Mouse (Mus musculus) midbrain, embryonic 16.5 days (tissue): ENCODE measurements around the gene Snrpd2. TPM values are rescaled to one million over a fixed set of nuclear protein-coding genes. Genes with fewer than 3 reads are reported as not detected.
A peak's percentile ranks its signal among the peaks of the same experiment; 100 is the strongest.

Experiments
- ATAC-seq: fragments of 200-750 bp; cut with Nextera tagmentation; 2 replicates; pipeline ENCODE4 v1.8.0; 2017; ENCODE audit warnings: moderate TSS enrichment
- H3K27ac ChIP-seq: fragments of 300-500 bp; sonication (generic); 2 replicates; pipeline ENCODE4 v1.5.1; 2014; ENCODE audit warnings: mild to moderate bottlenecking, low read length, mixed read lengths
- H3K27me3 ChIP-seq: fragments of 300-500 bp; sonication (generic); 2 replicates; pipeline ENCODE4 v1.6.1; 2014; ENCODE audit warnings: low read depth, low read length, mixed read lengths; ENCODE audit not compliant: control insufficient read depth, insufficient read depth
- H3K36me3 ChIP-seq: fragments of 300-500 bp; sonication (generic); 2 replicates; pipeline ENCODE4 v1.6.1; 2014; ENCODE audit warnings: mild to moderate bottlenecking, low read length, moderate library complexity, mixed read lengths; ENCODE audit not compliant: control insufficient read depth, insufficient read depth
- H3K4me1 ChIP-seq: fragments of 300-500 bp; sonication (generic); 2 replicates; pipeline ENCODE4 v1.6.1; 2014; ENCODE audit warnings: mild to moderate bottlenecking, low read length, mixed read lengths; ENCODE audit not compliant: control insufficient read depth, insufficient read depth
- H3K4me2 ChIP-seq: fragments of 300-500 bp; sonication (generic); 2 replicates; pipeline ENCODE4 v1.6.1; 2014; ENCODE audit warnings: mild to moderate bottlenecking, low read length, mixed read lengths
- H3K4me3 ChIP-seq: fragments of 300-500 bp; sonication (generic); 2 replicates; pipeline ENCODE4 v1.5.1; 2014; ENCODE audit warnings: low read depth, mild to moderate bottlenecking, low read length, moderate library complexity, mixed read lengths
- H3K9ac ChIP-seq: fragments of 300-500 bp; sonication (generic); 2 replicates; pipeline ENCODE4 v1.6.1; 2014; ENCODE audit warnings: low read depth, low read length, mixed read lengths
- H3K9me3 ChIP-seq: fragments of 300-500 bp; sonication (generic); replicated peaks from 2 replicates; pipeline ENCODE4 v1.6.1; 2014; ENCODE audit warnings: mild to moderate bottlenecking, low read length, mixed read lengths; ENCODE audit not compliant: control insufficient read depth, poor library complexity, severe bottlenecking
- WGBS: fragments of 180-500 bp; shearing (Covaris S2); extraction: QIAGEN DNeasy Blood & Tissue Kit; methylation state at CpG from one replicate; pipeline ENCODE4 v1.1.7; 2014; 5-methylcytosine and 5-hydroxymethylcytosine counted together
- polyA plus RNA-seq: library from polyadenylated mRNA; unstranded; fragments of >200 nt; fragmentation: Nextera tagmentation; extraction: Ambion mirVana; gene quantifications from 2 replicates; pipeline ENCODE4 v1.2.1, GENCODE M21; 2015

The Snrpd2 gene
- polyA plus RNA-seq, 1 experiment from 2014 or later: 105 TPM

GRCm38 (mm10) chr7:19155825-19156475, 6.4 kb downstream of the Snrpd2 start:
- H3K27ac ChIP-seq: no peak overlapping the region
- 62% methylated on average over 13 of the region's 13 CpGs for WGBS
- H3K36me3 ChIP-seq: peaks cover 20% of the 10 kb centered on the region
- ATAC-seq: no peak
- H3K9ac ChIP-seq: 0 out of 2 replicates have a peak overlapping the region, but pooled peaks have one; percentile 6
- H3K9me3 ChIP-seq: no peaks in the 10 kb centered on the region
- H3K27me3 ChIP-seq: peaks cover 5% of the 10 kb centered on the region; the same call in 1 of the 2 replicates
- no peak overlapping the region for H3K4me3 ChIP-seq
- no peak overlapping the region for H3K4me2 ChIP-seq
- peaks cover 13% of the 10 kb centered on the region for H3K4me1 ChIP-seq

DNA sequence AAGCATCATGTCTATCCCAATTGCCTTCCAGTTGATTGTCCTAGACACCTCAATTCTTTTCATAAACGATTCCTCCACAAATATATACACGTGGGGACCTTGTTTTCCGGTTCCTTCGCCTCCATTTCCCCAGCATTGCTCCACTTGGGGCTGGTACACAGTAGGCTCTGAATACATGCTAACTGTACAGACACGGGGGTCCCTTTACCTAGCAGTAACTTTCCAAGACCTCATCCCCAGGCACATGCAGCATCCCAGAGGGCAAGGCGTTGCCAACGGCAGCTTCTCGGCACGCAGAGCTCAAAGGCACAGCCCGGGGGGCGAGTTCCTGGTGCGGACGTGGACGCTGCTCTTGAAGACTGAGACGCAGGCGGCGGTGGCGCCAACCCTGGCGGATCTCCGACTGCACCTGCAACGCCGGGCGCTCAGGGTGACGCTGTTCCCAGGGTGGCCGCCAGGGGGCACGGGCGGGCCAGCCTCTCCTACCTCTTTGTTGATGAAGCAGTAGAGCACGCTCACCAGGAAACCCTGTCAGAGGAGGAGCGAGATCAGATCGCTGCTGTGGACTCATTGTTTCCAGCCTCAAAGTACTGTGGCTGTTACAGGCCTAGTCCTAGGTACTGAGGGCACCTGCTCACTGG, 7.8 kb downstream of the Snrpd2 start:
- Histone ChIP-seq H3K27ac (peak overlapping the region; percentile 54), H3K36me3 (peaks cover 11% of the 10 kb centered on the region), H3K4me3 (peak overlapping the region; percentile 2; the same call in 1 of the 2 replicates), H3K27me3 (peaks cover 5% of the 10 kb centered on the region; the same call in 1 of the 2 replicates), H3K9ac (peak overlapping the region; percentile 45), H3K4me2 (peak overlapping the region; percentile 42), H3K4me1 (peaks cover 13% of the 10 kb centered on the region), H3K9me3 (no peaks in the 10 kb centered on the region)
- ATAC-seq: peak; percentile 60
- WGBS: 6% methylated on average over 30 of the region's 30 CpGs

GRCm38 (mm10) chr7:19158601-19159000, 9.1 kb downstream of the Snrpd2 start:
- Histone ChIP-seq H3K36me3 (peaks cover 4% of the 10 kb centered on the region), H3K27ac (no peak overlapping the region), H3K4me1 (peaks cover 13% of the 10 kb centered on the region), H3K4me3 (no peak overlapping the region), H3K9ac (no peak overlapping the region), H3K4me2 (no peak overlapping the region), H3K9me3 (no peaks in the 10 kb centered on the region), H3K27me3 (peaks cover 8% of the 10 kb centered on the region; the same call in 1 of the 2 replicates)
- ATAC-seq: no peak
- WGBS: 69% methylated on average over 11 of the region's 11 CpGs

GRCm38 (mm10) chr7:19159411-19159810, 9.9 kb downstream of the Snrpd2 start:
- H3K9me3 ChIP-seq: no peaks in the 10 kb centered on the region
- no peak for ATAC-seq
- H3K27ac ChIP-seq: no peak overlapping the region
- H3K36me3 ChIP-seq: no peaks in the 10 kb centered on the region
- H3K4me1 ChIP-seq: peaks cover 13% of the 10 kb centered on the region
- 11% methylated on average over 18 of the region's 18 CpGs for WGBS
- peak overlapping the region; percentile 70; the same call in 1 of the 2 replicates for H3K9ac ChIP-seq
- H3K4me3 ChIP-seq: peak overlapping the region; percentile 45; the same call in 1 of the 2 replicates
- peaks cover 9% of the 10 kb centered on the region for H3K27me3 ChIP-seq
- H3K4me2 ChIP-seq: peak overlapping the region; percentile 72

DNA sequence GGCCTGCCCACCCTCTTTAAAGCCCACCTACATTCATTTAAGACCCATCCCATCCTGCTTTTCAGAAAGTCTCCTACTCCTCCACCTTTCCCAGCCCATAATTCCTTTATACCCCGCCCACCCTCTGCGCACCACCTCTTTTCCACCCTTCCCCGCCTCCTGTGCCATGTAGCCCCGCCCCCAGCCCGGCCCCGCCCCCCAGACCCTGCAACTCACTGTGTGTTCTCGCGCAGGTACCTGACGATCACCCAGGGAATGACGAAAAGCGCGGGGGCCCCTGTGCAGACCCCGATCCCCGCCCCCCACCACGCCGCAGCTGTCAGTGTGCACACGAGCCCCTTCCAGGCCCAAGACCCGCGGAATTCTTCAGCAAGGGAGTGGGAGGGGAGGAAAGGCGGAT, 10.6 kb downstream of the Snrpd2 start:
- Histone ChIP-seq H3K4me3 (peak overlapping the region; percentile 45), H3K4me1 (peaks cover 16% of the 10 kb centered on the region), H3K4me2 (peak overlapping the region; percentile 72), H3K27ac (no peak overlapping the region), H3K9me3 (no peaks in the 10 kb centered on the region), H3K9ac (peak overlapping the region; percentile 70), H3K36me3 (no peaks in the 10 kb centered on the region), H3K27me3 (peaks cover 11% of the 10 kb centered on the region)
- ATAC-seq: peak; percentile 26; the same call in 1 of the 2 replicates
- whole genome bisulfite sequencing: 2% methylated on average over 20 of the region's 20 CpGs

DNA sequence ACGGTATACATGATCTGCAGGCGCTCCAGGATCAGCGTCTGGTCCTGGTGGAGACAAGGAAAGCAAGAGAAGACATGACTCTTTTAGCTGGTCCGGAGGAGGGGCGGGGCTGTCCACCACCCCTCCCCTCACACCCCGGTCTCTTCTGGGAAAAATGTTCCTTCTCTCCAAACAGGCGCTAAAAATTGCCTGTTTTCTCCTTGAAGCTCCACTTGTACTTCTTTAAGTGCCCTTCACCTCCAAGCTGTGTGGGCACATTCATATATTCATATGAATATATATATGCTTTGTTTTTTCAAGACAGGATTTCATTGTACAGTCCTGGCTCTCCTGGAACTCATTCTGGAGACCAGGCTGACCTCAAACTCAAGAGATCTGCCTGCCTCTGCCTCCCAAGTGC, 13.4 kb downstream of the Snrpd2 start:
- no peaks in the 10 kb centered on the region for H3K36me3 ChIP-seq
- H3K4me2 ChIP-seq: no peak overlapping the region
- no peaks in the 10 kb centered on the region for H3K9me3 ChIP-seq
- peaks cover 17% of the 10 kb centered on the region for H3K4me1 ChIP-seq
- H3K27ac ChIP-seq: no peak overlapping the region
- no peak overlapping the region for H3K9ac ChIP-seq
- 89% methylated on average over 7 of the region's 7 CpGs for WGBS
- no peak overlapping the region for H3K4me3 ChIP-seq
- H3K27me3 ChIP-seq: peaks cover 11% of the 10 kb centered on the region
- no peak for ATAC-seq

DNA sequence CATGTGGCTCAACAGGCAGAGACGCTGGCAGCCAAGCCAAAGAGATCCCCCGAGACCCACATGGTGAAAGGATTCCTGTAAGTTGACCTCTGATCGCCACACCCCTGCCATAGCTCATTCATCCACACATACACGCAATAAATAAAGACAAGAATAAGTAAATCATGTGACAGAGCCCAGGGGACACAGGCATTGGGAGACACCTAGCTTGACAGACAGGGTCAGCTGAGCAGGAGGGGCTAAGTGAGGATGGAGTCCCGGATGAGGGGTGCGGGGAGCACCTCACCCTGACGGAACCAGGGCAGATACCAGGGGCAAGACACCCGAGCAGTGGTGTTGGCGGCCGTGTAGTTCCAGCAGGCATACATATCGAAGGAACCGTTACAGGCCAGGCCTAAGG, 14.2 kb downstream of the Snrpd2 start:
- Histone ChIP-seq H3K9ac (no peak overlapping the region), H3K4me2 (no peak overlapping the region), H3K27me3 (peaks cover 13% of the 10 kb centered on the region), H3K36me3 (no peaks in the 10 kb centered on the region), H3K4me1 (peaks cover 17% of the 10 kb centered on the region), H3K27ac (no peak overlapping the region), H3K4me3 (no peak overlapping the region), H3K9me3 (no peaks in the 10 kb centered on the region)
- no peak for ATAC-seq
- WGBS: 31% methylated on average over 12 of the region's 12 CpGs

- peaks cover 17% of the 10 kb centered on the region for H3K4me1 ChIP-seq
- 3% methylated on average over 6 of the region's 6 CpGs for WGBS
- no peak for ATAC-seq
- no peak overlapping the region for H3K9ac ChIP-seq
- H3K4me3 ChIP-seq: no peak overlapping the region
- no peaks in the 10 kb centered on the region for H3K36me3 ChIP-seq
- no peak overlapping the region for H3K27ac ChIP-seq
- no peaks in the 10 kb centered on the region for H3K9me3 ChIP-seq
- peaks cover 13% of the 10 kb centered on the region for H3K27me3 ChIP-seq
- H3K4me2 ChIP-seq: no peak overlapping the region
Measured at GRCm38 (mm10) chr7:19164189-19164588, 14.7 kb downstream of the Snrpd2 start.

DNA sequence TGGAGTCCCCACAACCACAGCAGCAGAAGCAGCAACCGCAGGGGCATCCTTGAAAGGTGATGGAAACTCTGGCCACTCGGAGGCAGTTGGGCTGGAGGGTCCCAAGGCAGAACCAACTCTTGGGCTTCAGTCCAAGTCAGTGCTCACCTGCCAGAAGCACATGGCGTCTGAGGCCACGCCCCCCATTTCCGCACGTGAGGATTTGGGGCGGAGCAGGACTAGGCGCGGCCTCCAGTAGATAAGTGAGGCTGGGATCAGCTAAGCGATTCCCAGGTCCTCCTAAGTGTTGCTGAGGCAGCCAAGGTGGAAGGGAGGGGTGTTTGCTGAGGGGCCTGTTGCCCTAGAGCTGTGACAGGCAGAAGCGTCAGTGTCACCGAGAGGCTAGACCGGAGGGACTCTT, 15.5 kb downstream of the Snrpd2 start:
- Histone ChIP-seq H3K4me3 (no peak overlapping the region), H3K4me1 (peaks cover 13% of the 10 kb centered on the region), H3K4me2 (peak overlapping the region; percentile 33)

More for the DNA sequence above, 15.5 kb downstream of the Snrpd2 start:
- 4% methylated on average over 13 of the region's 13 CpGs for WGBS
- Histone ChIP-seq H3K36me3 (no peaks in the 10 kb centered on the region), H3K9me3 (no peaks in the 10 kb centered on the region), H3K9ac (no peak overlapping the region), H3K27ac (no peak overlapping the region), H3K27me3 (peaks cover 8% of the 10 kb centered on the region)
- no peak for ATAC-seq
